Mouse (Mus musculus): ENCODE results near the gene Celsr2. TPM values are rescaled to one million over a fixed set of nuclear protein-coding genes. Genes with fewer than 3 reads are reported as not detected.

Gene Celsr2
- polyA plus RNA-seq, 1 experiment from 2014 or later: 11.0 TPM

DNA sequence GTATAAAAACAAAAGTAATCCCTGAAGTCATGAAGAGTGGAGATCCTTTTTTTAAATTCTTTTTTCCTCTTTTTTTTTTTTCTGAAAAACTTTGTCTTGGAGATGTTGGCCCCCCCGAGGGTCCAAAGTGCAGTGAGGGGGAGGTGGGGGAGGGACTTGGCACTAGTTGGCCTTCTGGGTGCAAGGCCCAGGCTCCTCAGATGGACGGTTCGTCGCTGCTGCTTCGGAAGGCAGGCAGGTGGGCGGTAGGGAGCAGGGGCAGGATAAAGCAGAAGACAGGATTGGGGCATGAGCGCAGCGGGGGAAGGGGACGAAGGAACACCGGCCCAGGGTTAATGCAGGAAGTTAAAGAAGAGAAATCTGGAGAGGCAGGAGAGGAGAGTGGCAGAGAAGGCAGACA lies 23.1 kb downstream of the Celsr2 start:
- Histone ChIP-seq H3K36me3 (peaks cover 23% of the 10 kb centered on the region), H3K9me3 (no peaks in the 10 kb centered on the region), H3K27me3 (no peaks in the 10 kb centered on the region), H3K9ac (peak overlapping the region; percentile 15; the same call in 1 of the 2 replicates), H3K4me3 (no peak overlapping the region), H3K27ac (no peak overlapping the region), H3K4me1 (peaks cover 19% of the 10 kb centered on the region), H3K4me2 (replicated peaks) (peak overlapping the region; percentile 29)
- WGBS: 15% methylated on average over 10 of the region's 10 CpGs
- no peak for ATAC-seq (ENCODE audit: insufficient number of reproducible peaks, insufficient read depth, low FRiP score, low TSS enrichment)

GRCm38 (mm10) chr3:108389111-108389545 lies 26.2 kb downstream of the Celsr2 start:
- Histone ChIP-seq H3K4me3 (no peak overlapping the region), H3K27me3 (no peaks in the 10 kb centered on the region), H3K9ac (no peak overlapping the region), H3K4me1 (peaks cover 31% of the 10 kb centered on the region), H3K27ac (peak overlapping the region; percentile 76), H3K9me3 (no peaks in the 10 kb centered on the region), H3K4me2 (replicated peaks) (no peak overlapping the region; the same call in 1 of the 2 replicates), H3K36me3 (peaks cover 23% of the 10 kb centered on the region)
- peak; percentile 49 for ATAC-seq (ENCODE audit: insufficient number of reproducible peaks, insufficient read depth, low FRiP score, low TSS enrichment)
- 0% methylated on average over 5 of the region's 5 CpGs for WGBS

DNA sequence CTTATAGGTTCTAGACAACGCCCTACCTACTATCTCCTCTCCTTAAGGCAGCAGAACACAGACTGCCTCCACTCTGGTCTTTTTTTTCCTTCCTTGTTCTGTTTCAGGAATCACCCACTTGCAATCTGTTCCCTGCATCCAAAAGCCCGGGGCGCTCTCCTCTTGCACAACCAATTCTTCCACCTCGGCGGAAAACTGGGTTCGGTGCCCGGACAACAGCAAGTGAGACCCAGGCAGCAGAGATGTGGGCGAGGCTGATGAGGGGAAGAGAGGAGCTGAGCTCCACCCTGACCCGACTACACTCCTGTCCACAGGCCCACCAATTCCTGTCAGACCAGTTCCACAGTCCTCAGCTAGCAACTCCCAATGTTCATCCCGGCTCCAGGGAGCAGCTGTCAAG lies 29.2 kb downstream of the Celsr2 start:
- Histone ChIP-seq H3K27ac (0 out of 2 replicates have a peak overlapping the region, but pooled peaks have one; percentile 30), H3K9me3 (no peaks in the 10 kb centered on the region), H3K4me1 (peaks cover 34% of the 10 kb centered on the region), H3K36me3 (peaks cover 20% of the 10 kb centered on the region), H3K4me2 (replicated peaks) (no peak overlapping the region), H3K9ac (no peak overlapping the region), H3K4me3 (no peak overlapping the region), H3K27me3 (no peaks in the 10 kb centered on the region)
- WGBS: 92% methylated on average over 10 of the region's 10 CpGs
- no peak for ATAC-seq (ENCODE audit: insufficient number of reproducible peaks, insufficient read depth, low FRiP score, low TSS enrichment)

- H3K4me1 ChIP-seq: peaks cover 35% of the 10 kb centered on the region
- peaks cover 20% of the 10 kb centered on the region for H3K36me3 ChIP-seq
- no peak for ATAC-seq (ENCODE audit: insufficient number of reproducible peaks, insufficient read depth, low FRiP score, low TSS enrichment)
- 31% methylated on average over 2 of the region's 2 CpGs for WGBS
- peak overlapping the region; percentile 51 for H3K4me3 ChIP-seq
- H3K9me3 ChIP-seq: no peaks in the 10 kb centered on the region
- H3K27me3 ChIP-seq: no peaks in the 10 kb centered on the region
- peak overlapping the region; percentile 58 for H3K4me2 ChIP-seq (replicated peaks)
- no peak overlapping the region for H3K27ac ChIP-seq
- peak overlapping the region; percentile 46 for H3K9ac ChIP-seq
These were observed 30.9 kb downstream of the Celsr2 start for GRCm38 (mm10) chr3:108384425-108384824.

- Histone ChIP-seq H3K9ac (peak within 1 kb of the TSS; percentile 46), H3K36me3 (peaks cover 20% of the 10 kb centered on the region), H3K4me2 (replicated peaks) (peak within 1 kb of the TSS; percentile 58), H3K27me3 (no peaks in the 10 kb centered on the region), H3K9me3 (no peaks in the 10 kb centered on the region), H3K4me1 (peaks cover 32% of the 10 kb centered on the region), H3K27ac (peak within 1 kb of the TSS; percentile 92), H3K4me3 (peak within 1 kb of the TSS; percentile 51)
- WGBS: under 1% methylated on average over 44 of the region's 44 CpGs
- ATAC-seq (ENCODE audit: insufficient number of reproducible peaks, insufficient read depth, low FRiP score, low TSS enrichment): peak; percentile 79
These were observed 31.6 kb downstream of the Celsr2 start, which contains the start of gene Psrc1 for GRCm38 (mm10) chr3:108383485-108384354. Gene Psrc1, plus strand, starts transcription at chr3:108383839.

DNA sequence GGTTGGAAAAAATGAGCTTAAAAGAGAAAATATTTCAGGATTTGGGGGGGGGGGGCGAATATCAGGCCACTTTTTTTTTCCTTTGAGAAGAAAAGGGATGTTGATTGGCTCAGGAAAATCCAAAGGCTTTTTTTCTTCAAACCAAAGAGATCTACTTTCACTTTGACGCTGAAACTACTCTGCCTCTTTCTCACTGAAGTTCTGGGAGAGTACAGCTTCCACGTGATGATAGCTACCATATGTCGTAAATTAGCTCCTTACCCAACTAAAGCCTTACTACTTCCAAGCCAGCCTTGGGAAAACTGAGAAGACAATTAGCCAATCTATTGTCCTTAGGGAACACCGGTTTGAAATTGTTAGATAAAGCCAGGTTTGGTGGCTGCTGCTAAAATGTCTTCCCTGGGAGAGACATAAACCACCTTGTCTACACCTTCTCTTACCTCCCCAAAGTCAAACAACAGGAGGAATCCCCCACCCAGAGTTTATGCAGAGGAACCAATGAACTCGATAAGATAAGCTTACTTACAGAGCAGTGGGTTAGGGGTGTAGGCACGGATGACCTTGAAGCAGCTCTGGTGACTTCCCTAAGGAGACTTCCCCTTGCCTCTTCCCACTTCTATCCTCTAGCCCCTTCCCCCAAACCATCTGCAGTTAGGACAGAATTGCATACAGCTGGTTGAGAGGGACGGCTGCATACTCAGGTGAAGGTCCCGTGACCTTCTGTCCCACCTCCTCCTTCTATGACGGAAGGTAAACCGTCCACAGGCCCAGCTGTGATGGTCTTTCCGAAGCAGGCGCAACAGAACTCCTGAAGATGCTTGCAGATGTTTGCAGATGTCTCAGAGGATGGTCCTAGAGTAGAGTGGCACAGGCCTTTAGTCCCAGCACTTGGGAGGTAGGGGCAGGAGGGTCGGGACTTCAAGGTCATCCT lies 33.1 kb downstream of the Celsr2 start:
- Histone ChIP-seq H3K9me3 (no peaks in the 10 kb centered on the region), H3K9ac (no peak overlapping the region; the same call in 1 of the 2 replicates), H3K4me1 (peaks cover 32% of the 10 kb centered on the region), H3K4me2 (replicated peaks) (peak overlapping the region; percentile 58), H3K4me3 (peak overlapping the region; percentile 51), H3K27me3 (no peaks in the 10 kb centered on the region), H3K27ac (peak overlapping the region; percentile 92), H3K36me3 (peaks cover 13% of the 10 kb centered on the region)
- 41% methylated on average over 14 of the region's 14 CpGs for WGBS
- no peak for ATAC-seq (ENCODE audit: insufficient number of reproducible peaks, insufficient read depth, low FRiP score, low TSS enrichment)

DNA sequence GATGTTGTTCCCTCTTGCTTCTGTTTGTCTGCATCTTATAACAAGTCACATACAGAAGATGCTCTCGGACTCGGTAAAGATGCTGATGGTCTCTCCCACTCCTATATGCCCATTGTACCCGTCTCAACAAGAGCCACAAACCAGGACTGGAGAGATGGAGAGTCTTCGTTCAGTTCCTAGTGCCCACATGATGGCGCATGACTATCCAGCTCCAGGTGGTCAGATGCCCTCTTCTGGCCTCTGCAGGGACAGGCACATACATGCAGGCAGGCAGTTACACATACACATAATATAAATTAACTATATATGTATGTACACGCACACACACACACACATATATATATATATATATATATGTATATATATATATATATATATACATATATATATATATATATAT lies 34.7 kb downstream of the Celsr2 start:
- WGBS: 82% methylated on average over 6 of the region's 6 CpGs
- no peak overlapping the region for H3K9ac ChIP-seq
- H3K36me3 ChIP-seq: no peaks in the 10 kb centered on the region
- no peak overlapping the region for H3K4me2 ChIP-seq (replicated peaks)
- no peak for ATAC-seq (ENCODE audit: insufficient number of reproducible peaks, insufficient read depth, low FRiP score, low TSS enrichment)
- H3K27ac ChIP-seq: no peak overlapping the region
- H3K9me3 ChIP-seq: no peaks in the 10 kb centered on the region
- peaks cover 32% of the 10 kb centered on the region for H3K4me1 ChIP-seq
- no peaks in the 10 kb centered on the region for H3K27me3 ChIP-seq
- no peak overlapping the region for H3K4me3 ChIP-seq

DNA sequence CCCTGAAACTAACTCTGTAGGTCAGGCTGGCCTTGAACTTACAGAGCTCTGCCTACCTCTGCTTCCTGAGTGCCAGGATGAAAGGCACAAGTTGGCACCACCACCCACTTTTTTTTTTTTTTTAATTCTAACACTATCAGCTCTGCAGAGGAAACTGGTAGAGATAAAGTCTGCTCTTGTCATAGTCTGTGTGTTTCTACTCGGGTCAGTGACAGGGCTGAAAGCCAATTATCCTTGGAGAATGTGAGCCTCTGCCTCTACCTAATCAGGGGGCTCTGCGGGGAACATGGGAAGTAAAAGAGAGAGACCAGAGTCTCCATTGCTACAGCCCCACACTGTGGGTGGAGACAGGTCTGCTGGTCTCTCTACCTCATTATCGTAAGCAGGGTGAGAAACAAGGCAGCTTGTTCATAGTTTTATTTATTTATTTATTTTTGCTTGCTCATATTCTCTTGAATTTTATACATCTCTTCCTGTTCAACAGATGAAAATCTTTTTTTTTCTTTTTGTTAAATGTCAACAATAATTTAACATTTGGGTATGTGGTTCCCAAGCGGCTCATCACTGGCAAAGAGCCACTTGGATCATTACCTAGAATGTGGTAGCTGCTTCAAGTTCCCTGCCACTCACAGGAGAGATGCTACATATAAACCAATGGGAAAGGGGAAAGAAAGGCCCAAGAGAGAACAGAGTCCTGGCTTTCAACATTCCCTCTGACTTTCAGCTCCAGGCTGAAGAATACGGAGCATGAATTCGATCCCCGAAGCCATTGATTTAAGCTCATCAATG lies 36.3 kb downstream of the Celsr2 start:
- H3K27ac ChIP-seq: no peak overlapping the region
- no peak overlapping the region for H3K9ac ChIP-seq
- H3K36me3 ChIP-seq: no peaks in the 10 kb centered on the region
- H3K27me3 ChIP-seq: no peaks in the 10 kb centered on the region
- WGBS: 73% methylated on average over 7 of the region's 7 CpGs
- no peak overlapping the region for H3K4me3 ChIP-seq
- ATAC-seq (ENCODE audit: insufficient number of reproducible peaks, insufficient read depth, low FRiP score, low TSS enrichment): no peak
- peaks cover 20% of the 10 kb centered on the region for H3K4me1 ChIP-seq
- no peak overlapping the region for H3K4me2 ChIP-seq (replicated peaks)
- H3K9me3 ChIP-seq: no peaks in the 10 kb centered on the region

DNA sequence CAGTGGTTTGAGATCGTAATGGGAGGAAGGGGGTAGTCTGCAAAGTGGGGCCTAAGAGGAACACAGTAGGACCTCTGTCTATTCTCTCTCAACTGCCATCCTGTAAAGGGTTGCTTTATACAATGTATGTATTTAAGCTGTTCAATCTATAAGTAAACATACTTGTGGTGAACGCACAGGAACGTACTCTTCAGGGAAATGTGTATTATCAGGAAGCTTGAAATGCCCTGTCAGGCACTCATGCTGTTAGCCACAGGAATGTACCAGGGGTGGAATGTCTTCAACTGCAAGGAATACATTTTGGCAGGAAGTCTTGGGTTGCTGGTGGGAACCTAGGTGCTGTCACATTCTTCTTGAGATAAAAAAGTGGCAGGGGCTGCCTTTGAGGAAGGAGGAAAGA lies 42.7 kb downstream of the Celsr2 start:
- Histone ChIP-seq H3K27me3 (no peaks in the 10 kb centered on the region), H3K4me2 (replicated peaks) (no peak overlapping the region), H3K4me1 (no peaks in the 10 kb centered on the region), H3K27ac (no peak overlapping the region), H3K9ac (no peak overlapping the region), H3K36me3 (no peaks in the 10 kb centered on the region), H3K9me3 (no peaks in the 10 kb centered on the region), H3K4me3 (no peak overlapping the region)
- WGBS: 69% methylated on average over 3 of the region's 3 CpGs
- ATAC-seq (ENCODE audit: insufficient number of reproducible peaks, insufficient read depth, low FRiP score, low TSS enrichment): no peak

- no peaks in the 10 kb centered on the region for H3K9me3 ChIP-seq
- 45% methylated on average over 3 of the region's 3 CpGs for WGBS
- no peaks in the 10 kb centered on the region for H3K27me3 ChIP-seq
- no peaks in the 10 kb centered on the region for H3K4me1 ChIP-seq
- no peak overlapping the region for H3K4me3 ChIP-seq
- ATAC-seq (ENCODE audit: insufficient number of reproducible peaks, insufficient read depth, low FRiP score, low TSS enrichment): no peak
- no peaks in the 10 kb centered on the region for H3K36me3 ChIP-seq
- no peak overlapping the region for H3K27ac ChIP-seq
- H3K4me2 ChIP-seq (replicated peaks): no peak overlapping the region
- no peak overlapping the region for H3K9ac ChIP-seq
These were observed 43.1 kb downstream of the Celsr2 start for GRCm38 (mm10) chr3:108372274-108372673.

- no peaks in the 10 kb centered on the region for H3K4me1 ChIP-seq
- no peaks in the 10 kb centered on the region for H3K9me3 ChIP-seq
- no peak overlapping the region for H3K27ac ChIP-seq
- no peak overlapping the region for H3K4me2 ChIP-seq (replicated peaks)
- H3K36me3 ChIP-seq: no peaks in the 10 kb centered on the region
- no peak for ATAC-seq (ENCODE audit: insufficient number of reproducible peaks, insufficient read depth, low FRiP score, low TSS enrichment)
- no peak overlapping the region for H3K4me3 ChIP-seq
- H3K9ac ChIP-seq: no peak overlapping the region
- H3K27me3 ChIP-seq: no peaks in the 10 kb centered on the region
- 88% methylated on average over 5 of the region's 5 CpGs for WGBS
These were observed 46.6 kb downstream of the Celsr2 start for GRCm38 (mm10) chr3:108368721-108369120.
